Mouse (Mus musculus) ES-E14 (cell line): ENCODE results near the gene Wdfy2.

ENCODE experiments used
- CHD2 ChIP-seq: IDR thresholded peaks from 2 replicates; pipeline ENCODE4 v1.6.1; 2014; ENCODE audit warnings: mild to moderate bottlenecking, low read depth, low read length, inconsistent platforms
- HCFC1 ChIP-seq: IDR thresholded peaks from 2 replicates; pipeline ENCODE4 v1.6.1; 2012; ENCODE audit warnings: low read length, inconsistent platforms, borderline replicate concordance; ENCODE audit not compliant: insufficient read depth
- MAFK ChIP-seq: IDR thresholded peaks from 2 replicates; pipeline ENCODE4 v1.6.1; 2014; ENCODE audit warnings: mild to moderate bottlenecking, low read depth, low read length, inconsistent platforms; ENCODE audit not compliant: insufficient read depth
- ZC3H11A ChIP-seq: IDR thresholded peaks from 2 replicates; pipeline ENCODE4 v1.6.1; 2012; ENCODE audit warnings: low read depth, mild to moderate bottlenecking, inconsistent platforms, low read length, borderline replicate concordance
- ZNF384 ChIP-seq: IDR thresholded peaks from 2 replicates; pipeline ENCODE4 v1.6.1; 2012; ENCODE audit warnings: low read depth, low read length, inconsistent platforms

DNA sequence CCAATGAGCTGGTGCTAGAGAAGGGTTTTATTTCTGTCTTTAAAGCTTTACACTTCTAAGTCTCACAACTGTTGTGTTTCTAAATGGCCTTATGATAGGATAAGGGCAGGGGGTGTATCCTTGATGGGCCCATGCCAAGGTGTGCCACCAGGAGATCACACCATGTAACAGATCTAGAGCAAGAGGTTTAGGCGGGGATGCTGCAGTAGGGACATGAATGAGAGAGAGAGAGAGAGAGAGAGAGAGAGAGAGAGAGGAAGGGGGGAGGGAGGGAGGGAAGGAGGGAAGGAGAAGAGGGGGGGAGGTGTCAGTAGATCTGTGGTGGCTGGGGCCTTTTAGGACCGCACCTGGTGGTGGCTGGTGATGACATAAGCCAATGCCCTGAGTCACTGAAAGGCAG lies 5.5 kb downstream of the Wdfy2 start:
- no peak for TF ChIP-seq MAFK
- no peak for TF ChIP-seq ZNF384
- no peak for TF ChIP-seq CHD2
- no peak for TF ChIP-seq ZC3H11A
- TF ChIP-seq HCFC1 = no peak
